In the genomic region with DNA sequence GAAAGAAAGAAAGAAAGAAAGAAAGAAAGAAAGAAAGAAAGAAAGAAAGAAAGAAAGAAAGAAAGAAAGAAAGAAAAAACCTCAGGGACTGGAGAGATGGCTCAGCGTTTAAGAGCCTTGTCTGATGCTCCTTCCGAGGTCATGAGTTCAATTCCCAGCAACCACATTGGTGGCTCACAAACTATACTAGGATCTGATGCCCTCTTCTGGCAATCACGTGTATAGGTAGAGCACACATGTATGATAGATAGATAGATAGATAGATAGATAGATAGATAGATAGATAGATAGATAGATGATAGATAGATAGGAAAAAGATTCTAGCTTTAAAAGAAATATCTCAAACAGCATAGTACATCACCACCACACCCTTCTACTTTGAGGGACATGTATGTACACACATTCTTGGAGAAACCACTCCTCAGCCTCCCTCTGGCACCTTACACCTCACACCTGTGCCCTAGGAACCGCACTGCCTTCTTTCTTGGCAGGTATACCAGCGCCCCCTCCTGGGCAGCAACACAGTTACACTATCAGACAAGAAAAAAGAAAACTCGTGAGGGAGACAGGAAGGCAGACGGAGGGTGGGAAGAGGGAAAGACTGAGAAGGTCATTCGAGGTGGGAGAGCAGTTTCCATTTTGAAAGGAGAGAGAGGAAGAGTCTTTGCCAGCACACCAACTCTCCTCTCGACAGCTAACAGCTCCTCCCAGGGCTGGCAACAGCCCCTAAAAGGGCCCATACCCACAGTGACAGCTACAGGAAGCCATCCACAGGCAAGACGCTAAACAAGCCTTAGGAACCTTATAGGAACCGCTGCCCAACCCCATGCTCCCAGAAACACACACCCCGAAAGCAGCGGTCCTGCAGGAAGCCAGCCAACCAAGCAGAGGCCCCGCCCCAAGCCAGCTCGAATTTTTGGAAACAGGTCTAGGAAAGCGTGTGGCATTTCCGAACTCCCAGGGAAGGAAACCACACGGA, we compare ENCODE assay signal across 8 mouse cellular contexts.
DNase-seq lines count a peak whose midpoint lies in the region; ATAC-seq and TF ChIP-seq lines count a peak whose summit lies in the region.

No protein-coding gene starts in this region.

- H3K4me1 ChIP-seq in ES-Bruce4 (ENCODE audit: control insufficient read depth, insufficient read depth, low read length) = peaks cover 7% of the 10 kb centered on the region
- peaks cover 41% of the 10 kb centered on the region for H3K4me1 ChIP-seq in embryonic facial prominence, embryonic 10.5 days
- H3K4me1 ChIP-seq in lung, embryonic 14.5 days (ENCODE audit: insufficient read depth) = 0 out of 2 replicates have a peak, but pooled peaks cover 5% of the 10 kb centered on the region
- peaks cover 12% of the 10 kb centered on the region for H3K4me1 ChIP-seq in stomach, embryonic 14.5 days (ENCODE audit: control insufficient read depth, insufficient read depth, low read length)

- H3K4me3 ChIP-seq in ES-Bruce4 (ENCODE audit: low read depth, low read length) = no peak overlapping the region
- H3K4me3 ChIP-seq in embryonic facial prominence, embryonic 10.5 days = peak overlapping the region; percentile 36
- no peak overlapping the region for H3K4me3 ChIP-seq in lung, embryonic 14.5 days (ENCODE audit: low read depth, low read length)
- H3K4me3 ChIP-seq in stomach, embryonic 14.5 days (ENCODE audit: low read depth, low read length) = no peak overlapping the region

- peak overlapping the region; percentile 9 for H3K9ac ChIP-seq in ES-Bruce4 (ENCODE audit: low read depth, poor library complexity, severe bottlenecking)
- peak overlapping the region; percentile 33; the same call in 1 of the 2 replicates for H3K9ac ChIP-seq in lung, embryonic 14.5 days
- H3K9ac ChIP-seq in stomach, embryonic 14.5 days (replicated peaks; ENCODE audit: low read depth, low read length) = no peak overlapping the region

- ATAC-seq in lung, embryonic 14.5 days (ENCODE audit: insufficient read depth) = no peak
- peak; percentile 53 for ATAC-seq in stomach, embryonic 14.5 days (ENCODE audit: insufficient number of reproducible peaks, insufficient read depth, low FRiP score, low read depth)

- no peak for TF ChIP-seq EP300 in ES-Bruce4 (IDR thresholded peaks at IDR 0.05; ENCODE audit: insufficient read depth, low read depth, low read length)

- peaks cover 10% of the 10 kb centered on the region for H3K27me3 ChIP-seq in ES-Bruce4 (ENCODE audit: control insufficient read depth, insufficient read depth, low read length, poor library complexity, severe bottlenecking)
- peaks cover 85% of the 10 kb centered on the region for H3K27me3 ChIP-seq in embryonic facial prominence, embryonic 10.5 days (replicated peaks; ENCODE audit: low read depth, poor library complexity, severe bottlenecking)
- H3K27me3 ChIP-seq in lung, embryonic 14.5 days (ENCODE audit: insufficient read depth, low read length) = peaks cover 26% of the 10 kb centered on the region
- H3K27me3 ChIP-seq in stomach, embryonic 14.5 days (ENCODE audit: control insufficient read depth, insufficient read depth, low read length) = peaks cover 9% of the 10 kb centered on the region; the same call in 1 of the 2 replicates

- H3K4me2 ChIP-seq in lung, embryonic 14.5 days = peak overlapping the region; percentile 52
- H3K4me2 ChIP-seq in stomach, embryonic 14.5 days (replicated peaks; ENCODE audit: low read depth, low read length) = peak overlapping the region; percentile 24; the same call in 1 of the 2 replicates

- no peak overlapping the region for H3K27ac ChIP-seq in ES-Bruce4 (ENCODE audit: insufficient read depth, low read length)
- H3K27ac ChIP-seq in embryonic facial prominence, embryonic 10.5 days (replicated peaks) = no peak overlapping the region
- no peak overlapping the region for H3K27ac ChIP-seq in lung, embryonic 14.5 days (ENCODE audit: low read depth)
- H3K27ac ChIP-seq in stomach, embryonic 14.5 days (ENCODE audit: low read length) = no peak overlapping the region

- TF ChIP-seq CTCF in ES-Bruce4 (IDR thresholded peaks at IDR 0.05; ENCODE audit: low read depth, low read length) = peak; percentile 80
- peak; percentile 81 for TF ChIP-seq CTCF in lung, embryonic 14.5 days (IDR thresholded peaks at IDR 0.05; ENCODE audit: low read depth)

- no peak for TF ChIP-seq POLR2A in ES-Bruce4 (IDR thresholded peaks at IDR 0.05; ENCODE audit: insufficient read depth, low read length)

- H3K36me3 ChIP-seq in ES-Bruce4 (ENCODE audit: control insufficient read depth, insufficient read depth, low read length, poor library complexity, severe bottlenecking) = no peaks in the 10 kb centered on the region
- no peaks in the 10 kb centered on the region for H3K36me3 ChIP-seq in embryonic facial prominence, embryonic 10.5 days (replicated peaks)
- no peaks in the 10 kb centered on the region for H3K36me3 ChIP-seq in lung, embryonic 14.5 days (ENCODE audit: insufficient read depth)
- H3K36me3 ChIP-seq in stomach, embryonic 14.5 days (ENCODE audit: control insufficient read depth, insufficient read depth, low read length) = no peaks in the 10 kb centered on the region

- WGBS in embryonic facial prominence, embryonic 10.5 days = 22% methylated on average over 18 of the region's 18 CpGs
- 13% methylated on average over 18 of the region's 18 CpGs for WGBS in lung, embryonic 14.5 days
- whole genome bisulfite sequencing in stomach, embryonic 14.5 days = 14% methylated on average over 18 of the region's 18 CpGs

- H3K9me3 ChIP-seq in ES-Bruce4 (replicated peaks; ENCODE audit: control insufficient read depth, insufficient read depth, low read length, poor library complexity, severe bottlenecking) = no peaks in the 10 kb centered on the region
- H3K9me3 ChIP-seq in embryonic facial prominence, embryonic 10.5 days = no peaks in the 10 kb centered on the region
- no peaks in the 10 kb centered on the region for H3K9me3 ChIP-seq in lung, embryonic 14.5 days (ENCODE audit: low read depth, low read length)
- H3K9me3 ChIP-seq in stomach, embryonic 14.5 days (ENCODE audit: control insufficient read depth, low read depth, low read length) = no peaks in the 10 kb centered on the region

- DNase-seq in cerebellum, adult 18-20 months = peak; percentile 58 to 64
- no peak for DNase-seq in cerebellum, adult 11 months
- peak; percentile 63 for DNase-seq in embryonic facial prominence, embryonic 10.5 days (ENCODE audit: low spot score)
- peak; percentile 44 for DNase-seq in heart, adult 8-10 months (ENCODE audit: low spot score)
- DNase-seq in kidney, adult 9 months = peak; percentile 48
- DNase-seq in lung, embryonic 14.5 days = peak; percentile 71
